Mouse (Mus musculus) telencephalon, adult 2 months (tissue): Measurements from ENCODE around the gene Inhbb.
A peak's percentile ranks its signal among the peaks of the same experiment; 100 is the strongest.

Source experiments
- DNase-seq: peaks from one replicate; pipeline ENCODE4 v3.0.0-alpha.2; 2011; ENCODE audit warnings: low read depth, low spot score

Gene Inhbb

GRCm38 (mm10) chr1:119380609-119381008 lies 41.4 kb downstream of the Inhbb start:
- DNase-seq, result peak; percentile 85

GRCm38 (mm10) chr1:119375376-119375775 lies 46.7 kb downstream of the Inhbb start:
- no peak for DNase-seq

DNA sequence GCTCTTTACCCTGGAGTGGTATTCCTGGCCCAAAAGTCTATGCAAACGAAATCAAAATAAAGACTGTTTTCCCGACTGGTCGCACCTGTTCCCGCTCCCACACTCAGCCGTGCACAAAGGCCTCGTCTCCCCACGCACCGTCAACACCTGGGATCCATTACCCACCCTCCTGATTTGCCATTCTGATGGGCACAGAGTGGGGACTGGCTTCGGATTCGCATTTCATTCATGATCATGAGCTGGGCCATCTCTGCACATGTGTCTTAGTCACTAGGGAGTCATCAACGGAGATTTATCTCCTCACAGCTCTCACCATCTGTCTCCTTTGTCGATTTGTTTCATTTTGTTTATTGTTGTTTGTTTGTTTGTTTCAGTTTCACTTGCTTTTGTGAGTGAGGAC lies 54.5 kb downstream of the Inhbb start:
- no peak for DNase-seq

GRCm38 (mm10) chr1:119366315-119366714 lies 55.7 kb downstream of the Inhbb start:
- no peak for DNase-seq
